Mouse (Mus musculus): ENCODE measurements around the gene Ltbp4.

- TF ChIP-seq POLR2A (IDR thresholded peaks at IDR 0.05; ENCODE audit: borderline replicate concordance, extremely low read depth, insufficient read depth, insufficient read length, poor library complexity, severe bottlenecking): no peak
- TF ChIP-seq CTCF (IDR thresholded peaks at IDR 0.05; ENCODE audit: borderline replicate concordance, extremely low read depth, insufficient read depth, insufficient read length): no peak
Observed at GRCm38 (mm10) chr7:27264761-27265160, 72.7 kb downstream of the Ltbp4 start.

All from brain, embryonic 14.5 days (tissue).